Mouse (Mus musculus) left cerebral cortex, adult 9 months (tissue): ENCODE data around the gene Bsn.

Experiments
- DNase-seq, 2 experiments: peaks; one replicate each; pipeline ENCODE4 v3.0.0; 2022; ENCODE audit warnings: low spot score in 2 of 2

Bsn gene

DNA sequence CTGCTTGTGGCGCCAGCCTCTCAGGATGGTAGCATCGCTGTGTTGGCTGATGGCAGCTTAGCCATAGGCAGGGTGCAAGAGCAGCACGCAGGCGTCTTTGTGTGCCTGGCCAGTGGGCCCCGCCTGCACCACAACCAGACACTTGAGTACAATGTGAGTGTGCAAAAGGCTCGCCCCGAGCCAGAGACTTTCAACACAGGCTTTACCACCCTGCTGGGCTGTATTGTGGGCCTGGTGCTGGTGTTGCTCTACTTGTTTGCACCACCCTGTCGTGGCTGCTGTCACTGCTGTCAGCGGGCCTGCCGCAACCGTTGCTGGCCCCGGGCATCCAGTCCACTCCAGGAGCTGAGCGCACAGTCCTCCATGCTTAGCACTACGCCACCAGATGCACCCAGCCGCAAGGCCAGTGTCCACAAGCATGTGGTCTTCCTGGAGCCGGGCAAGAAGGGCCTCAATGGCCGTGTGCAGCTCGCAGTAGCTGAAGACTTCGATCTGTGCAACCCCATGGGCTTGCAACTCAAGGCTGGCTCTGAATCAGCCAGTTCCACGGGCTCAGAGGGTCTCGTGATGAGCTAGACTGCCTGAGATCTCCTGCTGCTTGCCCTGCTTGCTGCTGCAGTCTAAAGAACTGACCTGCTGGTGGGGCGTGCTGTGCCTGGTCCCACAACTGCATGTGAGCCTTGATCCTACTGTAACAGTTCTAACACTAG lies 135.7 kb downstream of the Bsn start:
- DNase-seq, result no peak

DNA sequence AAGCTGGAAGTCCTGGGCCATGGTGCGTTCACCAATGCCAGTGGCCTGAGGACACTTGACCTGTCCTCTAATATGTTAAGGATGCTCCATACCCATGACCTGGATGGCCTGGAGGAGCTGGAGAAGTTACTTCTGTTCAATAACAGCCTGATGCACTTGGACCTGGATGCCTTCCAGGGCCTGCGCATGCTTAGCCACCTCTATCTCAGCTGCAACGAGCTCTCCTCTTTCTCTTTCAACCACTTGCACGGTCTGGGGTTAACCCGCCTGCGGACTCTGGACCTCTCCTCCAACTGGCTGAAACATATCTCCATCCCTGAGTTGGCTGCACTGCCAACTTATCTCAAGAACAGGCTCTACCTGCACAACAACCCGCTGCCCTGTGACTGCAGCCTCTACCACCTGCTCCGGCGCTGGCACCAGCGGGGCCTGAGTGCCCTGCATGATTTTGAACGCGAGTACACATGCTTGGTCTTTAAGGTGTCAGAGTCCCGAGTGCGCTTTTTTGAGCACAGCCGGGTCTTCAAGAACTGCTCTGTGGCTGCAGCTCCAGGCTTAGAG lies 136.4 kb downstream of the Bsn start:
- DNase-seq, result no peak

DNA sequence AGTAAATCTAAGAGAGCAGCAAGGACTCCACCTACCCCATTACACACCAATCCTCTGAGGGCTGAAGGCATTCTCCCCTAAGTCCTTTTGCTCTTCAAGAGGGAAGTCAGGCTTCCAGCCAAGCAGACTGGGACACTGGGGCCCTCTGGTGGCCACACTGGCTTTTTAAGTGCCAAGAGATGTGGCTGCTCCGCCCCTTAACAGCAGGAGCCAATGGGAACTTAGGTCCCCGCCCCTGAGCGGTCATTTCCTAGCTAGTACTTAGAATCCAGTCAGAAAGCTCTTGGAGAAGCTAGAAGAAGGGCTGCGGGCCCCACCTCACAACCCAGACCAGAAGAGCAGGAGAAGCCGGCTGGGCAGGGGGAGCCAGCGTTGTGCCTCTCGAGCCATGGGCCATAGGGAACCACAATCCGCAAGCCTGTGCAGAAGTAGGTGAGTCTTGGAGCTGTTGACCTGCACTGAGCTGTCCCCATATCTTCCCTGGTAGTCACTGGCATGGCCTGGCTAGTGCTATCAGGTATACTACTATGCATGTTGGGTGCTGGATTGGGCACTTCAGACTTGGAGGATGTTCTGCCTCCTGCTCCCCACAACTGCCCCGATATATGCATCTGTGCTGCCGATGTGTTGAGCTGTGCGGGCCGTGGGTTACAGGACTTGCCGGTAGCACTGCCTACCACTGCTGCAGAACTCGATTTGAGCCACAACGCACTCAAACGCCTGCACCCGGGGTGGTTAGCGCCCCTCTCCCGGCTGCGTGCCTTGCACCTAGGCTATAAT lies 137.1 kb downstream of the Bsn start, which contains the start of gene Amigo3:
Amigo3 (plus strand) TSS at position 275 of the 780 bp plus-strand sequence.
- DNase-seq, result peak; percentile 90 to 99

DNA sequence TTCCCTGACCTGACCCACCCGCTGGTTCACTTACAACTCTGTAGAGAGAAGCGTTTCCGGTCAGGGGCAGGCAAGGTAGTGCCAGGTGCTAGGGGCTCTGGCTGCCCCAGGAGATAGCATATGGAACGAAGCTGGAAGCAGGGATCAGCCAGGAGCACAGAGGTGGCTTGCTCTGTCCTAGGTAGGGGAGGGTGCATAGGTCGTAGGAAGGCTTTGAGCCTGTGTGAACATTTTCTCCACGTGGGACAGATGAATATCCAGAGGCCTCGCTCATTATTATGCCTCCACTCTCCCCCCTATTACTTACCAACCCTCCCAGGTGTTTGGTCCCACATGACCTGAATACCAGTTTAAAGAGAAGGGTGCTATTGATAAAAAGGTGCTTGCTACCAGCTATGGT lies 137.8 kb downstream of the Bsn start:
- DNase-seq, result no peak

DNA sequence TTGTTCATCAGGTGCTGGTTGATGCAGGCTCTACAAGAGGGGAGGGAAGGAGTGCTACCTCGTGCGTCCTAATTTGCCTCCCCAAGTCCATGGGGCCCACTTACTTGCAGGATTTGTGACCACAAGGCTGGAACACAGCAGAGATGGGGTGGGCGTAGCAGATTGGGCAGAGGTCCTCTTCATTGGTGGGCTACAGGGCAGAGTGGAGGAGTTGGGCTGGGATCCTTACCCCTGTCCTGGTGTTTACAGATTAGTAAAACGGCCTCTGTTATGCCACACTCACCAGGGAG lies 138.3 kb downstream of the Bsn start:
- DNase-seq, result no peak

DNA sequence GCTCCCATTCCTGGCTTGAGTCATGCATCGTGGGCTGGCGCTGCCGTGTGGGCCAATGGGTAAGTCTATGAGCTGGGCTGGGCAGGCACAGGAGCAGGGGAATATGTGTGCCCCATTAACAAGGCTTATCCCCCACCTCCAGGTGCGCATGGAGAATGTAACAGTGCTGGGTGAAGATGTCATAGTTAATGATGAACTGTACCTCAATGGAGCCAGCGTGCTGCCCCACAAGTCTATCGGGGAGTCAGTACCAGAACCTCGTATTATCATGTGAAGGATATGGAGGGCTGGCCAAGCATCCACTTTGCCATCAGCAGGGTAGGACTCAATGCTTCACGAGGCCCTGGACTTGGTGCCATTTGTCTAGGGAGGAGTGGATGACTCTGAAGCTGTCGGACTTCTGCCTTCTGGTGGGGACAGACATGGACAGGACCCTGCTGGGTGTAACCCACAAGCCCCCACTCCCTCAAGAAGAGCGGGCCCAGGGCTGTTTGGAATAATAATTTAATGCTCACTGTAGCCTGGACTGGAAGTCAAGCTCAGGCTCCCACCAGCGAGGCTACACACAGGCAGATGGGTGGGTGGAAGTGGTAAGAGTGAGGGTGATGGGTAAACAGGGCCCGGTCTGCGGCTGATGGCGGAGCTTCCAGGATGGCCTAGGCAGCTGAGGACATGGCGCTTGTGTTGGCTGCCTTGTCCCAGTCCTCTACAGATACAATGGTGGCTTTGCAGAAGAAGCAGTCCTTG lies 138.8 kb downstream of the Bsn start:
- DNase-seq, result no peak

DNA sequence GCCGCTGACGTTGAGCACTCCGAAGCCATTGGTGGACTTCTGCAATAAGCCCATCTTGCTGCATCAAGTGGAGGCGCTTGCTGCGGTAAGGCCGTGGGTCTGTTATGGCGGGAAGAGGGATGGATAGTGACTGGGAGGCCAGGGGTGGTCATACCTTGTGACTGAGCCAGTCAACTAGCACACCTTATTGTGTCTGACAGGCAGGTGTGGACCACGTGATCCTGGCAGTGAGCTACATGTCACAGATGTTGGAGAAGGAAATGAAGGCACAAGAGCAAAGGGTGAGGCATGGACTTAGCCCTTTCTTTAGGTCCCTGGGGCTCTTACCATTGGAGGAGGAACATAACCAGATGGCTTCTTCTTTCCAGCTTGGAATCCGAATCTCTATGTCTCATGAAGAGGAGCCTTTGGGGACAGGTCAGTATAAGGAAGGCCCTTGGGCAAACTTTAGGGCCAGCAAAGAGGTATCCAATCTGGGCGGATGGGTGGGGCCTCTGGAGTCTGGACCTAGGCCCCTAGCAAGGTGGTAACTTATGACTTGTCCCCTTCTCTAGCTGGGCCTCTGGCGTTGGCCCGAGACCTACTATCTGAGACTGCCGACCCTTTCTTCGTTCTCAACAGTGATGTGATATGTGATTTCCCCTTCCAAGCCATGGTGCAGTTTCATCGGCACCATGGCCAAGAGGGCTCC lies 140.5 kb downstream of the Bsn start:
- DNase-seq, result no peak

DNA sequence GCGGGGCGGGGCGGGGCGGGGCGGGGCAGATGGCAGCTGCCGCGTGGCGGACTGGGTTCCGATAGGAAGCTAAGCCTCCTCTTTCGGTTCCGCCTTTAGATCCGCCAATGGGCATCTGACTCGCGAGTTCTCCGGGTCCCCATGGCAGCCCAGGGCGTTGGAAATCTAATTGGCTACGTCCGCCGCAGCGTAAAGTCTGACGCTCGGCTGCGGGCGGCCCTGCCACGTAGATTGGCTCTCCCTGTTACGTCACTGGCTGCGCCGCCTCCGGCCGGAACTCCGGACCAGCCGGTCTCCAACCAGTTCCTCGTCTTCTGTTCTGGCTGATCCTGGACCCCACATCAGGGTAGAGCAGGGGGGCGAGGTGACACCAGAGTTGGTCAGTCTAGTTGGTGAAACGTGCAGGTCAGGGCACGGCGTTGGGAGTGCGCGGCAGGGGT lies 141.1 kb downstream of the Bsn start, which contains the start of gene Gmppb:
Gmppb (plus strand) TSS at position 227 of the 440 bp plus-strand sequence.
- DNase-seq, result peak; percentile 93 to 97

DNA sequence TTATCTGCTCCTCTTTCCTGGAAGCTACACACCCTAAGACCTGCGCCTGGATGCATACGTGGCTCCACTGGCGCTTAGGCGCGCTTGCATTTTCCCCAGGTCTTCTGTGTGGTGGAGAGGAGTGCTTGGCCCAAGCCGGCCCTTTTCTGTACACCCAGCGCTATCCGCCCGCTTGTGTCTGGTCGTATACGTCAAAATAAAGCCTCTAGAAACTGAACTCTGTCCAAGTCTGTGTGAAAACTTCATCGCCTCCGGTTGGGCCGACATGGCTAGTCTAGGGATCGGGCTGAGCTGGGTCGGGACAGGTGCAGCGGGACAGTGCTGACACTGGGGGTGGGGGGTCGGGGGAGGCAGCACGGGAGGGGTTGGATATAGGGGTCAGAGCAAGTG lies 141.6 kb downstream of the Bsn start:
- DNase-seq, result no peak

DNA sequence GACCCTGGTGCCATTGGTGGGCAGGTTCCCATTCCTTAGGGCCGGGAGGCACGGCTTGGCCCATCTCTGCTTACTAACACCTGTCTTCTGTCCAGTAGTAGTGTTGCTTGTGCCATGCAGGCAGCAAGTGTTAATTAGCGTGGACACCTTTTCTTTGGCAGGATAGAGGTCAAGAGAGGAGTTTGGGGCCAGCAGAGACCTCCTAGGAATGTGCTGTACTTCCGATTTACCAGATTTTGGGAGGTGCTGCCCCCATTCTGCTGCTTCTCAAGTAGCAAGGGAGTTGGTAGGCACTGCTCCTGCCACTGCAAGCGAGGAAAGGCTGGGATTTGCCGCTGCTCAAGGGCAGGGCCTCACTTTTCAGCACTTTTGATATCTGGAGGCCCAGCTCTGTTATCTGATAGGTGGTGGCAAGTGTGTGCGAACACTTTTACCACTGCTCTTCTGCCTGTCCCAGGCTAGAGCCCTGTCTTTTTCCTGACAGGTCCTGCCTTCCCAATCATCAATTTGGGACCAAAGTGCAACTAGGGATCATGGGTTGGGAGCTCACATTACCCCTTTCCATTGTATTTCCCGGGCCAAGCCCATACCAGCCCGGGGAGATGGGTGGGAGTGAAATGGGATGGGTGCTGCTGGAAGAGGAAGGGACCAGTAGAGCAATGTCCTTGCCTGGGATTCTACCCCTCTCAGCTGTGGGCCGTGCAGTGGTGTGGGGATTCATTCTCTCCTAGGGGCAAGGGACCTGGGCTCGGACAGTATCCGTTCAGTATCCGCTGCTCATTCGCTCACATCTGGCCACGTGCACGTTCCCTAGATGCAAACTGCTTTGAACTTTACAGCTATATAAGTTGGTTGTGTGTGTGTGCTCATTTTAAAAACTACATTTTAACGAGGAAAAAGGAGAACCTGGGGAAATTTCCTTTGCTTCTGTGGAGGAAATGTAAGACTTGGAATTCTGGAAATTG lies 142.3 kb downstream of the Bsn start:
- no peak for DNase-seq

DNA sequence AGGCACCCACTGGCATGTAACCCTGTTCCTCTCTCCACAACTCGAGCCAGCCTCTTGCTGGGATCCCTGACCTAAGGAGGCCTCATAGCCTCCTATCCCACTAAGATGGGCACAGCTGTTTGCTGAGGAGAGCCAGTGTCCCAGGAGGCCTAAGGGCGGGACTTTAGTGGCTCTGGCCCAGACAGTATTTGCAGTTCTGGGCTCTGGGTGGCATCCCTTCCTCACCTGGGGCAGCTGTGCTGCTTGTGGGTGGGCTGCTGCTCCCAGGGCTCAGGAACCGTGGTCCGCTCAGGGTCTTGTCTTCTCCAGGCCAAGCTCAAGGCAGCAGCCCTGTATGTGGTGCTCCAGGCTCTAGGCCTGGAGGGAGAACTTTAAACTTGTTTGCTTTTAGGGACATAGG lies 143.6 kb downstream of the Bsn start:
- DNase-seq, result no peak
